Mouse (Mus musculus) gastrocnemius, postnatal 4 days (tissue): Measurements from ENCODE around the gene Ankrd44. TPM values are rescaled to one million over a fixed set of nuclear protein-coding genes. Genes with fewer than 3 reads are reported as not detected.

Source experiments
- DNase-seq, 2 experiments: peaks; one replicate each; pipeline ENCODE4 v3.0.0; 2021 to 2022; ENCODE audit warnings: low spot score in 2 of 2, mixed read lengths in 2 of 2
- microRNA-seq: library from miRNA; unstranded; fragments of <30 nt; microRNA quantifications from one replicate; pipeline ENCODE4 v1.2.0, GENCODE M21; 2021
- total RNA-seq, 2 experiments: library from RNA; stranded (reverse); gene quantifications; 2 replicates each; pipeline ENCODE4 v1.2.3; 2021

Gene Ankrd44
- total RNA-seq, 2 experiments from 2014 or later: 26.3 to 29.3 TPM

GRCm38 (mm10) chr1:54658558-54658957 is 267.6 kb downstream of the Ankrd44 start:
- DNase-seq: no peak

GRCm38 (mm10) chr1:54648237-54648636 is 277.9 kb downstream of the Ankrd44 start:
- no peak for DNase-seq

DNA sequence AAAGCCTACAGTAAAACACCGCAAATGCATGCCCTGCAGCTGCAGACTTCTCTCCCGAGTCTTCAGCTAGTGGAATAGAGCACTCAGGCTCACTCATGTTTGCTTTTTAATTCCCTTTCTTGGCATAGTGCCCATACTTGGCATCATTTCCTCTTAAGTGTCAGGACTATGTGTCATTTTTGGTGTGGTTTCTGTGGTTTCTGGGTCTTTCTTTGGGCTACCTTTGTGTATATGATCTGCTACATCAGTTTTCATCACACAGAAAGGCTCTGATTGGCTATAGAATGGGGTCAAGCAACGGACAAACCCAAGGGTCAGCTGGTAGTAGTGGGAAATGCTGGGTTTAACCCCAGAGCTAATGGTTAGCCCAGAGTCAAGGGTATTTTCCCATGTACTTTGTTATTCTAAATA is 278.8 kb downstream of the Ankrd44 start:
- no peak for DNase-seq

DNA sequence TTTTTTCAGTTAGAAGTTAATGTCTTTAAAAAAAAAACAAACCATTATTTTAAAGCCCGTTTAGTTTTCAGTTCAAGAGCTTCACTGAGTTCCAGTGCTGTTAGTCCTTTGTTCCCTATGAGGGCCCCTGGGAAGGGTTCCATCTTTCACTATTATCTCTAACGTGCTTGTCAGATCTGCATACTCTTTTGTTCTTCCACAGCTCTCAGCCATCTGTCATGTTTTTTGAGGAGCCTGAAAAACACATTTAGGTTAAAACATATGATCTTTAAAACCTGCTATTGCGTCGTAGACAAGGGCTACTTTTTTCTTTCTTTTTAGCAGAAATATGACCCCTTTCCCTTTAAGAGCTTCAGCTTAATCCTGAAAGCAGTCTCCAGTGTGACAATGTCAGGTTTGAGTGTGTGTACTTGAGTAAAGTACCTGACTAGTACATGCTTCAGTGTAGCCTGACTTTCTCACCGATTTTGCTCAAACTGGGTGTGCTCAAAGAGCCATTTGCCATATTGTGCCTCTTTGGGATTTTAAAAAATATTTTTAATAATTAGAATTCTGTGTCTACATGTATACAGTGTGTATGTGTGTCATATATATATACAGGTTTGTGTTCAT is 285.9 kb downstream of the Ankrd44 start:
- DNase-seq: no peak

- DNase-seq: no peak
These were observed 286.6 kb downstream of the Ankrd44 start for GRCm38 (mm10) chr1:54639506-54640078.

GRCm38 (mm10) chr1:54639076-54639475 is 287.1 kb downstream of the Ankrd44 start:
- DNase-seq: no peak

DNA sequence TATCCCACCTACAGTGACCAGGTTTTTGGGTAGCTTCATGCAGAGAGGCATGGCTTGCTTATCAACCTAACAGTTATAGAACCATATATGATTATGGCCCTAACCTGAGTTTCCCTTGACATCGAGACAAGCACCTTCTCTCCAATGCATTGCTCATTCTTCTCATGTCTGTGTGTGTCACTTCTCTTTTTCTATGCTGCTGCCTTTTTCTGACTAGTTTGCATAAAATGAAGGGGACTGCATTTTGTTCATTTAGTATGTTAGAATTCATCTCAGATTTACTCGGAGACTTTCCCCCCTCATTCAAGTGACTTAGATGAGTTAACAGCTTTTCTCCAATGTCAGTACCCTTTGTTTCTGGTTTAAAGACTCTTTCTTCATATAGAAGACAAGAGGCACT is 288.8 kb downstream of the Ankrd44 start:
- no peak for DNase-seq

DNA sequence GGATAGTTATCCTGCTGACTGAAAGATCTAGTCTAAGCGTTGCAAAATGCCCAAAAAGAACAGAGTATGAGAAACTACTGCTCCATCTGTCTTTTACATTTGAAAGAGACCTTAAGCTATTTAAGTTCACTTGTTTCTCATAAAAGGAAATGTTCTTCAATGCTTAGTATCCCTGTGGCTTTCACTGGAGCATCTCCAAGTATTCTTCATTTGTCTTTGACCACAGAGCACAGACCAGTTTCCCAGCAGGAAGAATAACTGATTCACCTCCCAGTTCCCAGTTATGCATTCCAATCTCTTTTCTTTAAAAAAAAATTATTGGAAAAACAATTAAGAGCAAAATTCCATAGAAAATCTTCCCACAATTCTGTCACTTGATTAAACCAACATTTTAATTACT is 297.1 kb downstream of the Ankrd44 start:
- no peak for DNase-seq

GRCm38 (mm10) chr1:54614963-54615362 is 311.2 kb downstream of the Ankrd44 start:
- DNase-seq: peak in 1 of 2 experiments; percentile 31

DNA sequence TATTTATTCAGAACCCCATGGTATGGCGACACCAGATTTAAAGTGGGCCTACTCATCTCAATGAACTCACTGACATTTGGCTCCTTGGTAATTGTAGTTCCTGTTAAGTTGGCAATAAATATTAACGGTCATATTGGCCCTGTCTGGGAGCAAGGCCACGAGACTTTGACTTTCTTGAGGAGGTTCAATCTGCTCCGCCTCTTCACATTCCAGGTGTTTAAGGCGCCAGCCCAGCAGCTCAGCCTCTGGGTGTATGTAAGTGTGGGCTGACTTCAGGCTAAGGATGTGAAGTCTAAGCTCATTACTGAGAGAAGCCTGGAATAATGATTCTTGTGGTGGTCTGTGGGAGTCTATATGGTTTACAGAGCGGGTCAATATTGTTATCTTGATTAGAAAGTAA is 313.8 kb downstream of the Ankrd44 start:
- no peak for DNase-seq

GRCm38 (mm10) chr1:54611891-54612290 is 314.3 kb downstream of the Ankrd44 start:
- DNase-seq: no peak

- no peak for DNase-seq
These were observed 319.3 kb downstream of the Ankrd44 start for GRCm38 (mm10) chr1:54606936-54607335.

GRCm38 (mm10) chr1:54601692-54602091 is 324.5 kb downstream of the Ankrd44 start:
- no peak for DNase-seq

- no peak for DNase-seq
These were observed 325.9 kb downstream of the Ankrd44 start for GRCm38 (mm10) chr1:54600275-54600674.

- no peak for DNase-seq
These were observed 328.5 kb downstream of the Ankrd44 start for GRCm38 (mm10) chr1:54597594-54598217.

GRCm38 (mm10) chr1:54596151-54596550 is 330.0 kb downstream of the Ankrd44 start:
- no peak for DNase-seq

Small RNA genes lying within 50 kb of the gene (microRNA-seq; reads per million reads assigned to microRNA genes)
- gene Gm24053: not detected

Other genes with a start within 250 kb of the Ankrd44 start
- 100 to 1,000 TPM; 109 to 130 TPM for gene Sf3b1, start 101.1 kb upstream of the Ankrd44 start, total RNA-seq
- 10 to 100 TPM in 1 of 2 experiments, 1 to 10 TPM in 1; 8.9 to 14.2 TPM for gene Coq10b, start 126.4 kb upstream of the Ankrd44 start, total RNA-seq
- gene Hspe1, start 161.7 kb upstream of the Ankrd44 start, total RNA-seq: 100 to 1,000 TPM; 106 to 109 TPM
- gene Hspd1, start 161.9 kb upstream of the Ankrd44 start, total RNA-seq: 100 to 1,000 TPM; 191 to 196 TPM
- gene Mob4, start 204.8 kb upstream of the Ankrd44 start, total RNA-seq: 10 to 100 TPM; 53.1 to 56.2 TPM